Mouse (Mus musculus): ENCODE measurements around the gene Htt. TPM values are rescaled to one million over a fixed set of nuclear protein-coding genes. Genes with fewer than 3 reads are reported as not detected.
A peak's percentile ranks its signal among the peaks of the same experiment; 100 is the strongest.

The Htt gene
- total RNA-seq, 2 experiments from 2014 or later = 22.9 to 29.6 TPM

GRCm38 (mm10) chr5:34924519-34924918 is 163.0 kb downstream of the Htt start:
- peak; percentile 80 for ATAC-seq (replicated peaks; ENCODE audit: low FRiP score, low TSS enrichment, poor library complexity, severe bottlenecking)

DNA sequence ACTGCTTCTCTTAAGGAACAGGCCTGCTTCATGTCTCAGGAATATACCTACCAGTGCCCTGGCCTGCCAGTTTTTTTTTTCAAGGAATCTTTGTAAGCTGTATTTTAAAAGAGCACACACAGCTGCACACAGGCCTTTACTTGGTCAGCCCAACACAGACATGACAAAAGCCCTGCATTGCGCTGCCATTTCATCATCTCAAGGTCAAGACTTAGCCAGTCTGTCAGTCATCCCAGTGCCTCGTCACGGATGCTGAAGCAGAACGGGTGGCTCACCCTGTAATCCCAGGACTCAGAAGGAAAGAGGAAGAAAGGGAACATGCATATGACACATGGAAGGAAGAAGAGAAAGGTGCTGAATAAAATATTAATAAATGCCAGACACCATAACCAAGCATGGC is 166.1 kb downstream of the Htt start:
- ATAC-seq (replicated peaks; ENCODE audit: low FRiP score, low TSS enrichment, poor library complexity, severe bottlenecking) = no peak

GRCm38 (mm10) chr5:34930151-34930975 is 168.8 kb downstream of the Htt start:
- peak; percentile 73 for ATAC-seq (replicated peaks; ENCODE audit: low FRiP score, low TSS enrichment, poor library complexity, severe bottlenecking)

- no peak for ATAC-seq (replicated peaks; ENCODE audit: low FRiP score, low TSS enrichment, poor library complexity, severe bottlenecking)
Measured at GRCm38 (mm10) chr5:34931091-34931490, 169.6 kb downstream of the Htt start.

DNA sequence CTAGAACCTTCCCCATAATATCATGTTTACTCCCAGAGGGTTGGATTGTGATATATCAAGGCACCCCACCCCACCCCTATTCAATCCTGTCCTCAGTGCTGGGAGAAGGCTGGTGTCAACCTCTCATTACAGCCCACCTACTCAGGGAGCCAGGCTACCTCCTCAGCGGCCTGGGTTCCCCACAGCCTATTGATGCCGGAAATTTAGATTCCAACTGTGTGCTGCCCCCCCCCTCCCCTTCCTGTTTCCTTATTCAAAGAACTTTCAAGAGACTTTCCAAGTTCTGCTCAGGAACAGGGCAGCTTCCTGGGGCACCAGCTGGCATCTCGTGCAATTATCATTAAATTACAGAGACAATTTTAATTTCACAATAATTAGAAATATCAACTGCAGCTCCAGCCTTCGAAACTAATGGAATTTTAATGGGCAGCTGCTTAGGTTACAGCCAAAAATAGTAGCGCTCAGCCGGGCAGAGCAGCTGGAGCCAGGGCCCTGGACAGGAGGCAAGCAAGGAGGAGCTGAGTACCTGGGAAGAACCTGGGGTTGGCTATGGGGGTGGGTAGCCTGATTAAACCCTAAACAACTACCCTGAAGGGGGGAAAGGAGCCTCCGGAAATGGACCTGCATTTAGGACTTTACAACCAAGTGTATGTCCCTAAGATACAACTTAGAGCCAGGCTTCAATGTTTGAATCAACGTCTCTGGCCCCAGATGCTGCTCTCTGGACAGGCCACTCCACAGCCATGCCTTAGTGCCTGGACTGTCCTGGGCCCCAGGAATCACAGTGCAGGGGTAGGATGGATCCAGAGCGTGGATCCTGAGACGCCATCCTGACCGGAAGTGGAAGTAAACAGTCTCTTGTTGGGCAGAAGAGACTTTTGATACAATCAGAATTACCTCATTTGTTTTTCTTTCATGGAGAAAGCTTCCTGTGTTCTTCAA is 170.2 kb downstream of the Htt start:
- ATAC-seq (replicated peaks; ENCODE audit: low FRiP score, low TSS enrichment, poor library complexity, severe bottlenecking) = no peak

GRCm38 (mm10) chr5:34932458-34932806 is 170.9 kb downstream of the Htt start:
- ATAC-seq (replicated peaks; ENCODE audit: low FRiP score, low TSS enrichment, poor library complexity, severe bottlenecking) = no peak

- no peak for ATAC-seq (replicated peaks; ENCODE audit: low FRiP score, low TSS enrichment, poor library complexity, severe bottlenecking)
Measured at GRCm38 (mm10) chr5:34933461-34933860, 171.9 kb downstream of the Htt start.

- ATAC-seq (replicated peaks; ENCODE audit: low FRiP score, low TSS enrichment, poor library complexity, severe bottlenecking) = no peak
Measured at GRCm38 (mm10) chr5:34941710-34942470, 180.3 kb downstream of the Htt start.

DNA sequence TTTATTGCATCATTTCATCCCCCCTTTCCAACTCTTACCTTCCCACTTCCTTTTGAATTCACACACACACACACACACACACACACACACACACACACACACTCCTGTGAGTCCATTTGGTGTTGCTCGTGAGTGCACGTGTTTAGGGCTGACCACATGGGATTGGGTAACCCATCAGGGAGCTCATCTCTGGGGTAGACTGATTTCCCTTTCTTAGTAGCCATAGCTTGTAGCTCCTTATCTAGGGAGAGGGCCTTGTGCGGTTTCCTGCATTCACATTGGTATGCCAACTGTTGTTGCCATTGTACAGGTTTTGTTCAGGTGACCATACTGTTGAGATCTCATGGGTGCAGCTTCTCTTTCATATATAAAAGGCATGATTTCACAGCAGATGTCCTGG is 181.9 kb downstream of the Htt start:
- peak; percentile 78 for ATAC-seq (replicated peaks; ENCODE audit: low FRiP score, low TSS enrichment, poor library complexity, severe bottlenecking)

- peak; percentile 84 for ATAC-seq (replicated peaks; ENCODE audit: low FRiP score, low TSS enrichment, poor library complexity, severe bottlenecking)
Measured at GRCm38 (mm10) chr5:34948861-34949760, 187.6 kb downstream of the Htt start, which contains the start of gene Rgs12. Gene Rgs12, plus strand, starts transcription at chr5:34949445.

- ATAC-seq (replicated peaks; ENCODE audit: low FRiP score, low TSS enrichment, poor library complexity, severe bottlenecking) = no peak
Measured at GRCm38 (mm10) chr5:34949769-34950211, 188.2 kb downstream of the Htt start.

DNA sequence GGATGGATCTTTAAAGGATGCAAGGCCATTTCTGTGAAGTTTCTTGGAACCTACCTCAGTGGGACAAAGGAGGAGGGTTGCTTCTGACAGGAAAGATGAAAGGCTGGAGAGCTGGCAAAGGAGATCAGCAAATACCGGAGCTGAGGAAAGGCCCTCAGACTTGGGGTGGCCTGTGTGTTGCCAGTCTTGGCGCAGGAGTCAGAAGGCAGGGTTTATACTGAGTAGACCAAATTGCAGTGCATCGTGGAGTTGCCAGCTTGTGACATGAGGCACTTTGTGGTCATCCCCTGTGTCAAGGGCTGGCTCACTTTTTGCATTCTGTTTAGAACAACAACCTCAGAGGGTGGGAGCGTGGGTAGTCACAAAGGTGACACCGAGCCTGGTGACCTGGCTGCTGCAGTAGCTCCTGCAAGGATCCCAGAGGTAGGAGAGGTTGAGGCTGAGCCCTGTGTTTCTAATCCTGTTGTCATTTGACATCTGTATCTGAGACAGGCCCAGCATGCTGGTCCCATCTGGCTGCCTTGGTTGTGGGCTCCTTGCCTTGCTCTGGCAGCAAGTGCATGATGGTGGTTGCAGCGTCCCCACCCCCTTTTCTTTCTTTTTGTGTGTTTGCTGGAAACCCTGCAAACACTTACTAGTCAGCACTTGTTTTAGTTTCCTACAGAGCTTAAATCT is 189.1 kb downstream of the Htt start:
- no peak for ATAC-seq (replicated peaks; ENCODE audit: low FRiP score, low TSS enrichment, poor library complexity, severe bottlenecking)

DNA sequence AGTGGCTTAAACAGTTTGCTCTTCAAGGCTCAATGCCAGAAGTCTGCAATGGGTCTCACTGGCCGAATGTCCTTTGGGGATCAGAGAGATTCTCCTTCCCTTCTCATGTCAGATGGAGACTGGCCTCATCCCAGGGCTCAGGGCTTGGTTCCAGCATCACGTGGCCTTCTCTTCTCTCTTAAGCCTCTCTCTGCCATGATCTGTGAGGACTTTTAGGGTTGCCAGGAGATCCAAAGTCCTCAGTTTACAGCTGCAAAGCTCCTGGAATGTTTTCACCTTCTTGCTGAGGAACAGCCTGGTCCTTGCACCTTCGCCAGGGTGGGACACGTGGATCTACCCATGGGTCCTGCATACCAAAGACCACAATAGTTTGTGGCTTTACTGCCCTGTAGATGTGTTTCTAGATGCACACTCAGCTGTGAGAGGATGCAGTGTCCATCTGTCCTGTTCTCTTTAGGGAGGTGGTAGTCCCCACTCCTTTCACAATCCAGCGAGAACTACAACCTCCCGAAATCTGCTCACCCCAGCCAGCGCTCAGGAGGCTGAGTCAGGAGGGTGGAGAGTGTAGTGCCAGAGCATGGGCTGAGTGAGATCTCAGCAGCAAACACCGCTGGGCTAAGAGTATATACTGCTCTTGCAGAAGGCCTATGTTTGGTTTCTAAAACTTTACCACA is 189.8 kb downstream of the Htt start:
- no peak for ATAC-seq (replicated peaks; ENCODE audit: low FRiP score, low TSS enrichment, poor library complexity, severe bottlenecking)

GRCm38 (mm10) chr5:34954508-34954907 is 193.0 kb downstream of the Htt start:
- ATAC-seq (replicated peaks; ENCODE audit: low FRiP score, low TSS enrichment, poor library complexity, severe bottlenecking) = 0 out of 2 replicates have a peak, but pooled peaks have one; percentile 13

GRCm38 (mm10) chr5:34955630-34956029 is 194.1 kb downstream of the Htt start:
- ATAC-seq (replicated peaks; ENCODE audit: low FRiP score, low TSS enrichment, poor library complexity, severe bottlenecking) = peak; percentile 47

GRCm38 (mm10) chr5:34956151-34956550 is 194.6 kb downstream of the Htt start:
- ATAC-seq (replicated peaks; ENCODE audit: low FRiP score, low TSS enrichment, poor library complexity, severe bottlenecking) = no peak

DNA sequence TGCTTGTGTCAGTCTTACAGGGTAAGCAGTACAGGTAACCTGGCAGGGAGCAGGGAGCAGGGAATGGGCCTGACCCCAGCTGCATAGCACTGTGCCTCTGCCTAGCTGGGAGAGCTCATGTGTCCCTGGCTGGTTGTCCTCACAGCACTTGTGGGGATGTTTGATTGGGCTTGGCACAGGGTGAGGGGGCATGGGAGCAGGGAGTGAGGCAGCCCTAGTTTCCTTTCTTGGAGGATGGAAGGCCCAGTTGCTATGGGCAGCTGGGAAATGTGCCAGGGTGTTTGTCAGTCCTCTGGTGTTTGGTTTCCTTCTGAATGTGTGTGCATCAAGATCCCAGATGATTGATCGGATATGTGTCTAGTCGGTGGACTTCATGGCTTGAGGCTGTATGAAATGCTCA is 195.5 kb downstream of the Htt start:
- no peak for ATAC-seq (replicated peaks; ENCODE audit: low FRiP score, low TSS enrichment, poor library complexity, severe bottlenecking)

DNA sequence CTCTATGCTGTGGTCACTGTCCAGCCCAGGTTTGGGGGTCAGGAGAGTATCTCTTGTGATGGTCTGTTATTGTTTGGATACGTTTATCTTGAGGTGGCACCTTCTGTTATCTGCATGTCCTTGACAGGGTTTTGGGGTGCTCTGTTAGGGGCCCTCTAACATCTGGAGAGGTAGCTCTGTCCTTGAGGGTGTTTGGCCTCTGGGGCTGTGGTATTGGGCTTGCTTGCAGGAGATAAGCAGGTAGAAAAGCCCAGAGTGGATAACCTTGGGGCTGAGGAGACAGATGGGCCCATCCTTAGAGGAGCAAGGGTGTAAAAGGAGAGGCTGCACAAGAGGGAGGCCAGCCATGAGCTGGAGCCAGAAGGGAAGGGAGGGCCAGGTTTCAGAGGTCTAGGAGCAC is 198.5 kb downstream of the Htt start:
- peak; percentile 87 for ATAC-seq (replicated peaks; ENCODE audit: low FRiP score, low TSS enrichment, poor library complexity, severe bottlenecking)

All from megakaryocyte-erythroid progenitor cell, adult 5-6 weeks (primary cell).